Mouse (Mus musculus) CH12.LX (cell line): ENCODE measurements around the gene Pbp2. TPM values are rescaled to one million over a fixed set of nuclear protein-coding genes. Genes with fewer than 3 reads are reported as not detected.

Experiments used
- DNase-seq: peaks from one replicate; pipeline ENCODE4 v3.0.0-alpha.2; 2013; ENCODE audit errors: extremely low read depth
- H3K27ac ChIP-seq: 2 replicates; pipeline ENCODE4 v1.5.1; 2012; ENCODE audit warnings: low read depth, mild to moderate bottlenecking, control low read depth, moderate library complexity; ENCODE audit not compliant: insufficient read depth
- H3K27me3 ChIP-seq: replicated peaks from 2 replicates; pipeline ENCODE3; 2012; ENCODE audit warnings: inconsistent platforms
- H3K36me3 ChIP-seq, 2 experiments: replicated peaks in 1 of 2; 2 replicates each; pipeline versions ENCODE3 to v1.6.1; 2012; ENCODE audit warnings: inconsistent platforms in 1 of 2, low read length in 1 of 2, mild to moderate bottlenecking in 1 of 2, mixed read lengths in 1 of 2, moderate library complexity in 1 of 2; ENCODE audit not compliant: control insufficient read depth in 1 of 2, insufficient read depth in 1 of 2
- H3K4me1 ChIP-seq, 2 experiments: 2 replicates each; pipeline ENCODE4 v1.6.1; 2012; ENCODE audit warnings: inconsistent platforms in 1 of 2, moderate library complexity in 1 of 2; ENCODE audit not compliant: insufficient read depth in 2 of 2, control insufficient read depth in 1 of 2
- H3K4me2 ChIP-seq: 2 replicates; pipeline ENCODE4 v1.6.1; 2012; ENCODE audit warnings: low read depth, mild to moderate bottlenecking, control low read depth; ENCODE audit not compliant: poor library complexity, insufficient read depth, severe bottlenecking
- H3K4me3 ChIP-seq, 3 experiments: fragments of 150-350 bp in 1 of 3; sonication (generic) in 1 of 3; replicated peaks in 1 of 3; 2 replicates each; pipeline versions ENCODE3 to v1.5.1; 2011 to 2012; ENCODE audit warnings: low read depth in 2 of 3, low read length in 2 of 3, mild to moderate bottlenecking in 2 of 3, moderate library complexity in 2 of 3, control low read depth in 1 of 3, improper control_type of control experiment in 1 of 3, inconsistent platforms in 1 of 3, mixed read lengths in 1 of 3; ENCODE audit not compliant: poor library complexity in 1 of 3
- H3K79me2 ChIP-seq: replicated peaks from 2 replicates; pipeline ENCODE4 v1.6.1; 2012; ENCODE audit warnings: mild to moderate bottlenecking, moderate library complexity; ENCODE audit not compliant: control insufficient read depth, poor library complexity, insufficient read depth, severe bottlenecking; ENCODE audit errors: extremely low read depth
- H3K9ac ChIP-seq: 2 replicates; pipeline ENCODE4 v1.6.1; 2012; ENCODE audit warnings: low read depth, mild to moderate bottlenecking, control low read depth, moderate library complexity; ENCODE audit not compliant: insufficient read depth
- H3K9me3 ChIP-seq: replicated peaks from 2 replicates; pipeline ENCODE3; 2012; ENCODE audit warnings: low read length, inconsistent platforms, mixed read lengths
- BHLHE40 ChIP-seq: IDR thresholded peaks from 2 replicates; pipeline ENCODE4 v1.6.1; 2011; ENCODE audit warnings: mild to moderate bottlenecking, low read depth, low read length, improper control_type of control experiment
- CHD1 ChIP-seq: IDR thresholded peaks from 2 replicates; pipeline ENCODE4 v1.6.1; 2012; ENCODE audit warnings: low read depth, low read length, improper control_type of control experiment, inconsistent platforms
- CHD2 ChIP-seq: IDR thresholded peaks from 2 replicates; pipeline ENCODE4 v1.6.1; 2011; ENCODE audit warnings: low read length, improper control_type of control experiment
- CTCF ChIP-seq, 2 experiments: IDR thresholded peaks in 1 of 2; conservative IDR thresholded peaks in 1 of 2; 2 replicates each; pipeline ENCODE4 v1.5.1; 2011 to 2012; ENCODE audit warnings: low read depth in 2 of 2, low read length in 2 of 2, improper control_type of control experiment in 1 of 2, inconsistent platforms in 1 of 2, mild to moderate bottlenecking in 1 of 2, moderate library complexity in 1 of 2
- ETS1 ChIP-seq: conservative IDR thresholded peaks from 2 replicates; pipeline ENCODE4 v1.6.1; 2012; ENCODE audit warnings: low read depth, mild to moderate bottlenecking, inconsistent platforms, low read length, improper control_type of control experiment, moderate library complexity
- HCFC1 ChIP-seq: IDR thresholded peaks from 2 replicates; pipeline ENCODE4 v1.6.1; 2012; ENCODE audit warnings: low read depth, mild to moderate bottlenecking, inconsistent platforms, low read length, improper control_type of control experiment
- IRF4 ChIP-seq: IDR thresholded peaks from 2 replicates; pipeline ENCODE4 v1.6.1; 2014; ENCODE audit warnings: low read depth, mild to moderate bottlenecking, inconsistent platforms, low read length, improper control_type of control experiment
- KAT2A ChIP-seq: IDR thresholded peaks from 2 replicates; pipeline ENCODE4 v1.6.1; 2012; ENCODE audit warnings: low read length, improper control_type of control experiment, inconsistent platforms; ENCODE audit not compliant: insufficient replicate concordance
- MEF2A ChIP-seq: IDR thresholded peaks from 2 replicates; pipeline ENCODE4 v1.6.1; 2014; ENCODE audit warnings: low read depth, mild to moderate bottlenecking, inconsistent platforms, low read length, improper control_type of control experiment, borderline replicate concordance
- MYC ChIP-seq: IDR thresholded peaks from 2 replicates; pipeline ENCODE4 v1.6.1; 2011; ENCODE audit warnings: low read depth, mild to moderate bottlenecking, improper control_type of control experiment, low read length
- NELFE ChIP-seq: IDR thresholded peaks from 2 replicates; pipeline ENCODE4 v1.6.1; 2011; ENCODE audit warnings: low read depth, low read length, improper control_type of control experiment
- NRF1 ChIP-seq: IDR thresholded peaks from 2 replicates; pipeline ENCODE4 v1.6.1; 2014; ENCODE audit warnings: low read depth, mild to moderate bottlenecking, inconsistent platforms, low read length, improper control_type of control experiment, moderate library complexity
- POLR2A ChIP-seq: IDR thresholded peaks from 2 replicates; pipeline ENCODE4 v1.6.1; 2011; ENCODE audit warnings: low read depth, mild to moderate bottlenecking, improper control_type of control experiment, low read length
- POLR2AphosphoS2 ChIP-seq: IDR thresholded peaks from 2 replicates; pipeline ENCODE4 v1.6.1; 2011; ENCODE audit warnings: low read depth, low read length, improper control_type of control experiment
- RAD21 ChIP-seq: IDR thresholded peaks from 2 replicates; pipeline ENCODE4 v1.6.1; 2011; ENCODE audit warnings: low read depth, mild to moderate bottlenecking, low read length, improper control_type of control experiment, moderate library complexity
- SIN3A ChIP-seq: IDR thresholded peaks from 2 replicates; pipeline ENCODE4 v1.6.1; 2012; ENCODE audit warnings: low read length, improper control_type of control experiment, inconsistent platforms
- UBTF ChIP-seq: IDR thresholded peaks from 2 replicates; pipeline ENCODE4 v1.6.1; 2012; ENCODE audit warnings: low read depth, mild to moderate bottlenecking, inconsistent platforms, low read length, improper control_type of control experiment, moderate library complexity
- USF1 ChIP-seq: IDR thresholded peaks from 2 replicates; pipeline ENCODE4 v1.6.1; 2014; ENCODE audit warnings: low read depth, mild to moderate bottlenecking, inconsistent platforms, low read length, improper control_type of control experiment
- USF2 ChIP-seq: conservative IDR thresholded peaks from 2 replicates; pipeline ENCODE4 v1.6.1; 2011; ENCODE audit warnings: low read depth, low read length, improper control_type of control experiment
- dilution Hi-C: fragments of 300-500 bp; cut with MboI; formaldehyde crosslinking; loops from 2 replicates; pipeline ENCODE4 v1.14.3; 2020; ENCODE audit warnings: low sequenced_read_pairs; ENCODE audit not compliant: extremely low pct_unique_long_range_greater_than_20kb, extremely low pct_ligation_motif_present
- in situ Hi-C: fragments of 300-500 bp; cut with MboI; formaldehyde crosslinking; loops from 3 replicates; pipeline ENCODE4 v1.14.3; 2019; ENCODE audit warnings: low sequenced_read_pairs, low pct_ligation_motif_present, low pct_unique_long_range_greater_than_20kb, mixed read lengths
- polyA plus RNA-seq: library from polyadenylated mRNA; unstranded; fragments of >175 nt; gene quantifications from 2 replicates; pipeline ENCODE4 v1.2.1, GENCODE M21; 2012; ENCODE audit warnings: low read depth; ENCODE audit not compliant: insufficient read length
- total RNA-seq, 2 experiments: library from RNA; depleted of rRNA; stranded (reverse); fragments of 300-350 nt in 1 of 2; fragments of >200 nt in 1 of 2; gene quantifications; 2 replicates each; pipeline ENCODE4 v1.2.3; 2012 to 2014

The Pbp2 gene
- total and polyA plus RNA-seq, 3 experiments: not detected

DNA sequence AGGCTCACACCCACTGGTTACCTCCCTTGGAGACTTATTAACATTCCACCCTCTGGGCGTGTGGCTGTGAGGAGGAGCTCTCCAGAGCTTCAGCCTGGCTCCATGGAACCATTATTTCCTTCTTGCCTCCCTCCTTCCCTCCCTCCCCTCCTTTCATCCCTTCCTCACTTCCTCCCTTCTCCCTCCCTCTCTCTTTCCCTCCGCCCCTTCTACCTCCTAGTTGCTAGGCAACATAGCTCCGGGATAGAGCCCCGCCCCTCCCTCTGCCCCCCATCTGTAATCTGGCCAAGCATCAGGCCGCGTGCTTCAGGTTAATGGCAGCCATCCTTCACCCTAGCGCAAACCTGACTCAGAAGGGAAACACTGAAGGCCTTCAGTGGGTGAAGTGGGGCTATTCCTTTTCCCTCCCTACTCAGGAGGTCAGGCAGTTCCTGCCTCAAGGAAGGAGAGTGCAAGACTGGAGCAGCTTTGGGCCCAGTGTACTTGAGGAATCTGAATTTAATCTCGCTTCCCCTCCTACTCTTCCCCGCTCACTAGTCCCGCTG, 22.6 kb upstream of the Pbp2 start:
- no peak overlapping the region for H3K9ac ChIP-seq
- in situ Hi-C loops: no loop called here
- TF ChIP-seq CTCF (conservative IDR thresholded peaks at IDR 0.05 in 1 of 2, IDR thresholded peaks at IDR 0.05 in 1 of 2; ENCODE audit: low read depth in 2 of 2, low read length in 2 of 2) (no peak), MYC (no peak), NRF1 (no peak), ETS1 (no peak), USF2 (no peak), UBTF (no peak), SIN3A (no peak), POLR2A (no peak), HCFC1 (no peak), RAD21 (no peak), NELFE (no peak), CHD2 (no peak), CHD1 (no peak), IRF4 (no peak)
- TF ChIP-seq, all 38 proteins: peak for 0
- Histone ChIP-seq H3K4me2 (no peak overlapping the region), H3K4me1 (peaks cover 0 to 20% of the 10 kb centered on the region in 2 experiments; a peak in 2 of 4 replicates), H3K9me3 (no peaks in the 10 kb centered on the region), H3K36me3 (no peaks in the 10 kb centered on the region), H3K27me3 (no peaks in the 10 kb centered on the region), H3K4me3 (no peak overlapping the region), H3K27ac (no peak overlapping the region), H3K79me2 (no peaks in the 10 kb centered on the region)
- DNase-seq: no peak
- dilution Hi-C loops: no loop called here

DNA sequence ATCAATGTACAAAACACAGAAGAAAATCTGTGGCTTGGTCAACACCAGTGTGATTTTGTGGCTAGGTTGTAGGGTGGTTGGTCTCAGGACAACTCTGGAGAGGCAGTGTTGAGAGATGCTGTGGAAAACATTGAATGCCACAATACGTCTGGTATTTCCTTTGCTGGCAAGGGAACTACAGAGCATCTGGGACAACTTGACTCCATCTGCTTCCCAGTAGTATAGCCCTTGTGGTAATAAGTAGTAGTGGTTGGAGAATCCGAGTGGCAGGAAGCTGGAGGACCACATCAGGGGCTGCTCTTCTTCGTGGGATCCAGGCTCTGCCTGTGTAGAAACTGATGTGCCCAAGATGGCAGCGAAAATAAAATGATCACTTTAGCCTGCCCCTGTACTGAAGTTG, 21.7 kb upstream of the Pbp2 start:
- Histone ChIP-seq H3K36me3 (no peaks in the 10 kb centered on the region), H3K4me3 (no peak overlapping the region), H3K4me2 (no peak overlapping the region), H3K27ac (no peak overlapping the region), H3K27me3 (no peaks in the 10 kb centered on the region), H3K4me1 (peaks cover 0 to 20% of the 10 kb centered on the region in 2 experiments; a peak in 2 of 4 replicates), H3K9ac (no peak overlapping the region), H3K79me2 (no peaks in the 10 kb centered on the region), H3K9me3 (no peaks in the 10 kb centered on the region)
- no peak for DNase-seq
- in situ Hi-C loops: no loop called here
- TF ChIP-seq MYC (no peak), KAT2A (no peak), USF1 (no peak), NRF1 (no peak), BHLHE40 (no peak), MEF2A (no peak), NELFE (no peak), SIN3A (no peak), UBTF (no peak), POLR2AphosphoS2 (no peak)
- dilution Hi-C loops: no loop called here
